Mouse (Mus musculus): ENCODE data around the gene Cd86.
A peak's percentile ranks its signal among the peaks of the same experiment; 100 is the strongest.

The Cd86 gene

DNA sequence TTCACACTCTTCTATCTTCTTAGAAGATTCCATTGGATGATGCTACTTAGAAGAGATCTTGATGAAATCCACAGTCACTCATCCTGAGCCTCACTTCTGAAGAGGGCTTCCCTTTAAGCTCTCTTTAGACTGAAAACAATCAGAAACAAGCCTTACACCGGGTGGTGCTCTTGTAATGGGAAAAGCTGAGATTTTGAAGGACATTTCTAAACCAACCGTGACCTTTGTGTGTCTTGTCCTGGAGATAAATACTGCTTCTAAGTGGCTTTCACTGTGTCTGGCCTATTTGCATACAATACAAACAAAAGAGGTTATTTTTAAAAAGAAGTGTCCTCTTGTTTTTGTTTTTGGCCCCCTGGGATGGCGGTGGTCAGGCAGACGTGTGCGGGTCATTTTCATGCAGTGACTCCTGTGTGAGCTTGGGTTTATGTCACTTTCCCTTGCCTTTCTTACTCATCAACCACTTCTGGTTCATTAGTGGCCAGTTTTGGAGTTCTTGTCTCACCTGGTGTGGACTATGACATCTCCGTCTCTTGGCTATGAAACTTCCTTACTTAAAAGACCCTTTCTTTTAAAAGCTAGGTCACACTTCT lies 14.6 kb downstream of the Cd86 start:
- no peak for TF ChIP-seq NANOG (IDR thresholded peaks at IDR 0.05; ENCODE audit: borderline replicate concordance, low read length)
- TF ChIP-seq CTCF (conservative IDR thresholded peaks at IDR 0.05; ENCODE audit: low read length), result no peak
- TF ChIP-seq POU5F1 (IDR thresholded peaks at IDR 0.05; ENCODE audit: borderline replicate concordance, low read length), result no peak
- Histone ChIP-seq H3K9me3 (ENCODE audit: low read length) (peaks cover 12% of the 10 kb centered on the region), H3K4me3 (replicated peaks; ENCODE audit: low read length) (no peak overlapping the region), H3K4me1 (replicated peaks; ENCODE audit: low read depth, low read length) (peaks cover 47% of the 10 kb centered on the region), H3K36me3 (ENCODE audit: insufficient read depth, low read length) (no peaks in the 10 kb centered on the region), H3K27me3 (ENCODE audit: insufficient read depth, low read length) (no peaks in the 10 kb centered on the region)

DNA sequence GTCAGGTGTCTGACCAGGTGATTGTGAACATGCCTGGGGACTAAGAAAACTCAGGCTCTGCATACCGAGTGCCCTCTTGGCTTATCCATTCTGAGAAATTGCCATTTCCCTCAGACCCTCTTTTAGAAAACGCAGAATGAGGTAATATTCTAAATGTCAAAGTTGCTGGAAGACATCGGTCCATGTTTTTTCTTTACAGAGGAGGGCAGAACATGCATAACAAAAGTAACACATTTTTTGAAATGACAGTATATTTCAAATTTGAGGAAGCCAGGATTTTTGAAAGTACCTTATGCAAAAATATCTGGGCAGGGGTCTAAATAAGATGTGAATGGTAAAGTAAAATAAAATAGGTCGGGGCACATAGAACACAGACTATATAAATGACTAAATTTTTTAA lies 15.4 kb downstream of the Cd86 start:
- no peaks in the 10 kb centered on the region for H3K27me3 ChIP-seq (ENCODE audit: insufficient read depth, low read length)
- H3K4me3 ChIP-seq (replicated peaks; ENCODE audit: low read length), result no peak overlapping the region
- peaks cover 12% of the 10 kb centered on the region for H3K9me3 ChIP-seq (ENCODE audit: low read length)
- H3K36me3 ChIP-seq (ENCODE audit: insufficient read depth, low read length), result no peaks in the 10 kb centered on the region
- H3K4me1 ChIP-seq (replicated peaks; ENCODE audit: low read depth, low read length), result peaks cover 47% of the 10 kb centered on the region
- TF ChIP-seq CTCF (conservative IDR thresholded peaks at IDR 0.05; ENCODE audit: low read length), result no peak
- no peak for TF ChIP-seq POU5F1 (IDR thresholded peaks at IDR 0.05; ENCODE audit: borderline replicate concordance, low read length)
- TF ChIP-seq NANOG (IDR thresholded peaks at IDR 0.05; ENCODE audit: borderline replicate concordance, low read length), result no peak

DNA sequence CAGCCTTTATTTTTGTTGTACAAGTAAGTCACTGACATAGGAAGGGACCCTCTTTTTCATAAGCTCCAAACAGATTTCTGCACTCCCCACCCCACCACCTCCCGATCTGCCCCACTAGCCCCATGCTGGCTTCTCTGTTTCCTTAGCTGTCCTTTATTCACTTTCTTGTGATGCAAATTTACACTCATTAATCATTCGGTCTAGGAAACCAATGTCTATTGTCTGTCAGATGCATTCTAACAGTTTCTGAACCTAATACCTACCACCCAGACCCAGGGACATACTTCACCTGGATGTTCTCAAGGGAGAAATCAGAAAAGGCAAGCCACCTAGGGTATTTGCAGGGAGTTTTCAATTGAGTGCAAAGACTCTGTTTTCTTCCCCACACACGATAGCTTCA lies 16.6 kb downstream of the Cd86 start:
- TF ChIP-seq CTCF (conservative IDR thresholded peaks at IDR 0.05; ENCODE audit: low read length), result no peak
- peak; percentile 91; the same call in 1 of the 2 replicates for TF ChIP-seq NANOG (IDR thresholded peaks at IDR 0.05; ENCODE audit: borderline replicate concordance, low read length)
- no peaks in the 10 kb centered on the region for H3K36me3 ChIP-seq (ENCODE audit: insufficient read depth, low read length)
- H3K27me3 ChIP-seq (ENCODE audit: insufficient read depth, low read length), result no peaks in the 10 kb centered on the region
- H3K4me1 ChIP-seq (replicated peaks; ENCODE audit: low read depth, low read length), result peaks cover 47% of the 10 kb centered on the region
- H3K9me3 ChIP-seq (ENCODE audit: low read length), result peaks cover 12% of the 10 kb centered on the region
- peak overlapping the region; percentile 17; the same call in 1 of the 2 replicates for H3K4me3 ChIP-seq (replicated peaks; ENCODE audit: low read length)

DNA sequence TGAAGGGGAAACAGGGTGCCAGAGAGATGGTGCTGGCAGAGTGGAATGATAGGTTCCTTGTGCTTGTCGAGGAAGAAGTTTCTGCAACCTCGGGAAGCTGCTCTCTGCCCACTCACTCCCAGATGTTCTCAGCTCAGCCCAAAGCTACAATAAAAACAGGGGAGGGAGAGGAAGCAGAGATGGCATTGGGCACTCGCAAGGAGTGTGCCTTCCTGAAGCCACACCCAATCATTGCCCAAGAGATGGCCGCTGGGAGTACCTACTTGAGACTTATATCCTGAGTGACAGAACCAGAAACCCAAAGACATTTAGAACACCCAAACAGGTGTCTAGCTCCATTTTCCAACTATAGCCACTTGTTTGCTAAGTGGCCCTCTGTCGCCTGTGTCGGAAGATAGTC lies 20.8 kb downstream of the Cd86 start:
- no peak for TF ChIP-seq POU5F1 (IDR thresholded peaks at IDR 0.05; ENCODE audit: borderline replicate concordance, low read length)
- H3K36me3 ChIP-seq (ENCODE audit: insufficient read depth, low read length), result no peaks in the 10 kb centered on the region

DNA sequence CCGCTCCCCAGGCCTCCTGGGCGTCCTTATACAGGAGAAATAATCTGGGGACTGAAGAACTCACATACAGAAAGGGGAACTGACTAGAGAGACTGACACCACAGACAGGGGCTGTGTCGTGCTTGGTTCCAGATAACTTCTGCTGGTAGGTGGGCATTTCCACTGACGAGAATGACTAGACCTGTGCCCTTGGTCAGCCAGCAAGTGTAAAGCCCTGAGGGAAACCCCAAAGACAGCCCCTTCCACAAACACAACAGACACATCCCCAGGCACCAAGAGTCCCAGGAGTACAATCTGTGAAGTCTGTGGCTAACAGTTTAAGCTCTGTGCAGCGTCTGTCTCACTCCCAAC lies 23.2 kb downstream of the Cd86 start:
- H3K4me3 ChIP-seq (replicated peaks; ENCODE audit: low read length), result no peak overlapping the region
- H3K36me3 ChIP-seq (ENCODE audit: insufficient read depth, low read length), result no peaks in the 10 kb centered on the region
- H3K9me3 ChIP-seq (ENCODE audit: low read length), result peaks cover 6% of the 10 kb centered on the region
- TF ChIP-seq POU5F1 (IDR thresholded peaks at IDR 0.05; ENCODE audit: borderline replicate concordance, low read length) (no peak), CTCF (conservative IDR thresholded peaks at IDR 0.05; ENCODE audit: low read length) (no peak), NANOG (IDR thresholded peaks at IDR 0.05; ENCODE audit: borderline replicate concordance, low read length) (no peak)
- H3K27me3 ChIP-seq (ENCODE audit: insufficient read depth, low read length), result 0 out of 2 replicates have a peak, but pooled peaks cover 3% of the 10 kb centered on the region
- peaks cover 29% of the 10 kb centered on the region for H3K4me1 ChIP-seq (replicated peaks; ENCODE audit: low read depth, low read length)

More for the DNA sequence above, 20.8 kb downstream of the Cd86 start:
- peaks cover 43% of the 10 kb centered on the region for H3K4me1 ChIP-seq (replicated peaks; ENCODE audit: low read depth, low read length)
- H3K27me3 ChIP-seq (ENCODE audit: insufficient read depth, low read length), result no peaks in the 10 kb centered on the region
- H3K4me3 ChIP-seq (replicated peaks; ENCODE audit: low read length), result no peak overlapping the region
- H3K9me3 ChIP-seq (ENCODE audit: low read length), result no peaks in the 10 kb centered on the region

DNA sequence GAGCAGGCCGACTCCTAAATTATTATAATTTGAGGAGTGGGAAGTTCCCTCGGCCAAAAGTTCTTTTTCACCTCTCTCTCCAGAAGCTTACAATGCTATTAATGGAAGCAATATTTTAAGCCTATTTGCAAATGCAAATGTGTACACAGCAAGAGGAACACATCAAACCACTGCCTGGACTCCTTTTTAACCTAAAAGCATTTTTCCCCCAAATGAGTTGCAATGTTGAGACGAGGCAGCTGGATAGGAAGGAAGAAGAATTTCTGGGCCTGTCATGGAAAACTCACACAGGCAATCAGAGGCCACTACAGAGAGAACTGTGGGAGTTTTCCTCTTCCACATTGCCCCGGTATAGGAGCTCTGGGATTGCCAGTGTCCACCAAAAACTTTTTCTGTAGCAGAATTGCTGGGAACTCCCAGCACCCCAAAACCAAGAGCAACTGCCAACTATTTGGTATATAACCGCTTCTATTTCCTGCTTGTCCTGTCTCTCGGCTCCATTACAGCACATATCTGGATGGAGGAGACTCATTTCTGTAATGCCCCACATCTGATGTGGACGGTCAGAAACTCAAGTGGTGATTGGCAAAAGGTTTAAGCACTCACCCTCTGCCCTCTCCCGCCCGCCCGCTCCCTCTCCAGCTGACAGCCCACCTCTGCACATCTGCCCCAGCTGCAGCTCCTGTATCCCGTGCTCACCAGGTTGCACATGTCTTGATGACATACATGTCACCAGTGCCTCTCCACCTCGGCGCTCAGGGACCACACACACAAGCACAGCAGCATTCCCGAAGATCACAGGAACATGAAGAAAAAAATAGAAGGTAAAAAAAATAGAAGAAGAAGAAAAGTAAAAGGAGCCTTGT lies 23.8 kb downstream of the Cd86 start:
- Histone ChIP-seq H3K4me1 (replicated peaks; ENCODE audit: low read depth, low read length) (peaks cover 29% of the 10 kb centered on the region), H3K4me3 (replicated peaks; ENCODE audit: low read length) (no peak overlapping the region), H3K36me3 (ENCODE audit: insufficient read depth, low read length) (no peaks in the 10 kb centered on the region), H3K27me3 (ENCODE audit: insufficient read depth, low read length) (0 out of 2 replicates have a peak, but pooled peaks cover 3% of the 10 kb centered on the region), H3K9me3 (ENCODE audit: low read length) (peaks cover 6% of the 10 kb centered on the region)
- TF ChIP-seq CTCF (conservative IDR thresholded peaks at IDR 0.05; ENCODE audit: low read length) (no peak), POU5F1 (IDR thresholded peaks at IDR 0.05; ENCODE audit: borderline replicate concordance, low read length) (no peak), NANOG (IDR thresholded peaks at IDR 0.05; ENCODE audit: borderline replicate concordance, low read length) (no peak)

DNA sequence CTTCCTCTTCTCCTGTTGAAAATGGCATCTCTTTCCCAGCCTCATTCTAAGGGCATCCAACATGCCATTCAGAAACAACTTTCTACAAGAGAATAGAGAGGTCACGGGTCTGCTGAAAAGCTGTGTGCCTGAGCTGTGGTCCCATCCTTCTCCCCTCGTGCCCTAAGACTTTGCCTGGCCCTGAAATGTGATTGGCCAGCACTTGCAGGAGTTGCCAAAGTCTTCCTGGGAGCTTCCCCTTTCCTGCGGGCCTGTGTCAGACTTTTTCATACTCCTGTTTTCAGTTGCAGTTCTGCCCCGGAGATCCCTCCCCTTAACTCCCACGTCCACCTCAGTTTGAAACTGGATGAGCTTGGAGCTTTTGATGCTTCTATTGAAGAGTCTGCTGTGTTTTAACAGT lies 24.9 kb downstream of the Cd86 start:
- TF ChIP-seq POU5F1 (IDR thresholded peaks at IDR 0.05; ENCODE audit: borderline replicate concordance, low read length) (no peak), CTCF (conservative IDR thresholded peaks at IDR 0.05; ENCODE audit: low read length) (no peak), NANOG (IDR thresholded peaks at IDR 0.05; ENCODE audit: borderline replicate concordance, low read length) (no peak)
- peaks cover 5% of the 10 kb centered on the region; the same call in 1 of the 2 replicates for H3K27me3 ChIP-seq (ENCODE audit: insufficient read depth, low read length)
- H3K9me3 ChIP-seq (ENCODE audit: low read length), result peaks cover 6% of the 10 kb centered on the region
- H3K4me3 ChIP-seq (replicated peaks; ENCODE audit: low read length), result no peak overlapping the region
- peaks cover 29% of the 10 kb centered on the region for H3K4me1 ChIP-seq (replicated peaks; ENCODE audit: low read depth, low read length)
- no peaks in the 10 kb centered on the region for H3K36me3 ChIP-seq (ENCODE audit: insufficient read depth, low read length)

DNA sequence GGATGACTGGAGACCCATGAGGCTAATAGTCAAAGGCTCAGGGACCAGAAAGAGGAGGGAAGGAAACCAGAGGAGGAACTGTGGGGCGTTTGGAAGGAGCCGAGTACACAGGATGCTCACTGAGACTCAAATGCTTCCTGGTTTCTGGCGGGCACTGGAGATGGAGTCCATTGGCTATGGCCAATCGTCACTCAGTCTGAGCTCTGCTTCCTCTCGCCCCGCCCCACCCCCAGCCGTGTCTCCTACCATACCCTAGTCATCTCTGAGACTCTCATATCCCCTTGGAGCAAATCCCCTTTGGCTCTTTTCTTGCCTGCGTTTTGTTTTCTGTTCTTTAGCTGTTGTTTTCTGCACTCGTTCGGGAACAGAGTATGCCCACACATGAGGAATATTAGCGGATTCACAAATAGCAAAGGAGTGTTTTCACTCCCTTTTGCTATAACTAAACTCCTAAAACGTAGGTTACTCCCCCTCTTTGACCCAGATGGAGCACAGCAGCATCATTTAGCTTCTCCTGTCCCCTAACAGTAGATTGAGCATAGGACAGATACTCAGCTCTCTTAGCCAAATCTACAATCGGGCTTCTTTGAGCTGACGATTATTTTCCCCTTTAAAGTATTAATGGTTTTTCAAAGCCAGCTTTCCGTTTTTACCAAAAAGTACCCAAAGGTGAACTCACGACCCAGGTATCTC lies 25.9 kb downstream of the Cd86 start:
- TF ChIP-seq NANOG (IDR thresholded peaks at IDR 0.05; ENCODE audit: borderline replicate concordance, low read length), result no peak
- TF ChIP-seq CTCF (conservative IDR thresholded peaks at IDR 0.05; ENCODE audit: low read length), result no peak
- no peak for TF ChIP-seq POU5F1 (IDR thresholded peaks at IDR 0.05; ENCODE audit: borderline replicate concordance, low read length)
- Histone ChIP-seq H3K27me3 (ENCODE audit: insufficient read depth, low read length) (peaks cover 7% of the 10 kb centered on the region; the same call in 1 of the 2 replicates), H3K4me3 (replicated peaks; ENCODE audit: low read length) (no peak overlapping the region), H3K4me1 (replicated peaks; ENCODE audit: low read depth, low read length) (peaks cover 39% of the 10 kb centered on the region), H3K9me3 (ENCODE audit: low read length) (peaks cover 6% of the 10 kb centered on the region), H3K36me3 (ENCODE audit: insufficient read depth, low read length) (no peaks in the 10 kb centered on the region)
